Mouse (Mus musculus) liver, postnatal 0 days (tissue): ENCODE measurements around the gene Pde4c. TPM values are rescaled to one million over a fixed set of nuclear protein-coding genes. Genes with fewer than 3 reads are reported as not detected.

Source experiments
- ATAC-seq: fragments of 200-750 bp; cut with Nextera tagmentation; 2 replicates; pipeline ENCODE4 v1.8.0; 2017; ENCODE audit warnings: mild to moderate bottlenecking, moderate library complexity
- DNase-seq: peaks from one replicate; pipeline ENCODE4 v3.0.0-alpha.2; 2016
- H3K27ac ChIP-seq: fragments of 300-500 bp; sonication (generic); 2 replicates; pipeline ENCODE4 v1.5.1; 2014; ENCODE audit warnings: antibody characterized with exemption, moderate library complexity, mild to moderate bottlenecking, low read depth
- H3K27me3 ChIP-seq: fragments of 300-500 bp; sonication (generic); 2 replicates; pipeline ENCODE4 v1.6.1; 2014; ENCODE audit warnings: low read length, control low read depth, mixed read lengths; ENCODE audit not compliant: insufficient read depth
- H3K36me3 ChIP-seq: fragments of 300-500 bp; sonication (generic); replicated peaks from 2 replicates; pipeline ENCODE4 v1.6.1; 2014; ENCODE audit warnings: mild to moderate bottlenecking, control low read depth, low read length, moderate library complexity, mixed read lengths; ENCODE audit not compliant: insufficient read depth
- H3K4me1 ChIP-seq: fragments of 300-500 bp; sonication (generic); 2 replicates; pipeline ENCODE4 v1.6.1; 2014; ENCODE audit warnings: antibody characterized with exemption, mild to moderate bottlenecking, control low read depth; ENCODE audit not compliant: insufficient read depth
- H3K4me2 ChIP-seq: fragments of 300-500 bp; sonication (generic); 2 replicates; pipeline ENCODE4 v1.6.1; 2014; ENCODE audit warnings: low read depth, mild to moderate bottlenecking, low read length, moderate library complexity, mixed read lengths
- H3K4me3 ChIP-seq: fragments of 300-500 bp; sonication (generic); 2 replicates; pipeline ENCODE4 v1.5.1; 2014; ENCODE audit warnings: low read depth, low read length
- H3K9ac ChIP-seq: fragments of 300-500 bp; sonication (generic); replicated peaks from 2 replicates; pipeline ENCODE4 v1.6.1; 2014; ENCODE audit warnings: mild to moderate bottlenecking, moderate library complexity
- H3K9me3 ChIP-seq: fragments of 300-500 bp; sonication (generic); 2 replicates; pipeline ENCODE4 v1.6.1; 2016; ENCODE audit warnings: mild to moderate bottlenecking, control low read depth, low read length, mixed read lengths
- CTCF ChIP-seq: sonication (generic); IDR thresholded peaks from 2 replicates; pipeline ENCODE4 v1.5.1; 2016; ENCODE audit warnings: antibody characterized with exemption, low read depth
- EP300 ChIP-seq: IDR thresholded peaks from 2 replicates; pipeline ENCODE4 v1.6.1; 2016; ENCODE audit warnings: antibody characterized with exemption, low read depth, mild to moderate bottlenecking
- WGBS: fragments of 180-500 bp; shearing (Covaris S2); extraction: QIAGEN DNeasy Blood & Tissue Kit; methylation state at CpG from one replicate; pipeline ENCODE4 v1.1.7; 2014; ENCODE audit not compliant: insufficient replicate concordance; 5-methylcytosine and 5-hydroxymethylcytosine counted together
- polyA plus RNA-seq: library from polyadenylated mRNA; unstranded; fragments of >200 nt; fragmentation: Nextera tagmentation; extraction: Ambion mirVana; gene quantifications from 2 replicates; pipeline ENCODE4 v1.2.1, GENCODE M21; 2015

The Pde4c gene
- polyA plus RNA-seq, 1 experiment from 2014 or later: 1.6 TPM

- Histone ChIP-seq H3K36me3 (no peaks in the 10 kb centered on the region), H3K4me3 (peak overlapping the region; percentile 91), H3K4me1 (peaks cover 42% of the 10 kb centered on the region), H3K9me3 (no peaks in the 10 kb centered on the region), H3K27me3 (no peaks in the 10 kb centered on the region), H3K27ac (peak overlapping the region; percentile 99), H3K9ac (peak overlapping the region; percentile 99), H3K4me2 (peak overlapping the region; percentile 90)
- WGBS: under 1% methylated on average over 59 of the region's 59 CpGs
- peak; percentile 82 for DNase-seq
- TF ChIP-seq EP300 (0 out of 2 replicates have a peak, but pooled peaks have one; percentile 1), CTCF (0 out of 2 replicates have a peak, but pooled peaks have one; percentile 1)
- ATAC-seq: no peak
These were observed 23.5 kb upstream of the Pde4c start for GRCm38 (mm10) chr8:70699834-70700554.

- DNase-seq: peak; percentile 93
- no peaks in the 10 kb centered on the region for H3K27me3 ChIP-seq
- H3K36me3 ChIP-seq: no peaks in the 10 kb centered on the region
- peaks cover 37% of the 10 kb centered on the region for H3K4me1 ChIP-seq
- H3K27ac ChIP-seq: peak overlapping the region; percentile 99
- 1% methylated on average over 20 of the region's 20 CpGs for WGBS
- peak overlapping the region; percentile 90 for H3K4me2 ChIP-seq
- TF ChIP-seq EP300 (peak; percentile 46; the same call in 1 of the 2 replicates), CTCF (peak; percentile 95)
- peak overlapping the region; percentile 91 for H3K4me3 ChIP-seq
- H3K9me3 ChIP-seq: no peaks in the 10 kb centered on the region
- H3K9ac ChIP-seq: peak overlapping the region; percentile 99
- ATAC-seq: peak; percentile 10; the same call in 1 of the 2 replicates
These were observed 23.0 kb upstream of the Pde4c start for GRCm38 (mm10) chr8:70700555-70700922.

DNA sequence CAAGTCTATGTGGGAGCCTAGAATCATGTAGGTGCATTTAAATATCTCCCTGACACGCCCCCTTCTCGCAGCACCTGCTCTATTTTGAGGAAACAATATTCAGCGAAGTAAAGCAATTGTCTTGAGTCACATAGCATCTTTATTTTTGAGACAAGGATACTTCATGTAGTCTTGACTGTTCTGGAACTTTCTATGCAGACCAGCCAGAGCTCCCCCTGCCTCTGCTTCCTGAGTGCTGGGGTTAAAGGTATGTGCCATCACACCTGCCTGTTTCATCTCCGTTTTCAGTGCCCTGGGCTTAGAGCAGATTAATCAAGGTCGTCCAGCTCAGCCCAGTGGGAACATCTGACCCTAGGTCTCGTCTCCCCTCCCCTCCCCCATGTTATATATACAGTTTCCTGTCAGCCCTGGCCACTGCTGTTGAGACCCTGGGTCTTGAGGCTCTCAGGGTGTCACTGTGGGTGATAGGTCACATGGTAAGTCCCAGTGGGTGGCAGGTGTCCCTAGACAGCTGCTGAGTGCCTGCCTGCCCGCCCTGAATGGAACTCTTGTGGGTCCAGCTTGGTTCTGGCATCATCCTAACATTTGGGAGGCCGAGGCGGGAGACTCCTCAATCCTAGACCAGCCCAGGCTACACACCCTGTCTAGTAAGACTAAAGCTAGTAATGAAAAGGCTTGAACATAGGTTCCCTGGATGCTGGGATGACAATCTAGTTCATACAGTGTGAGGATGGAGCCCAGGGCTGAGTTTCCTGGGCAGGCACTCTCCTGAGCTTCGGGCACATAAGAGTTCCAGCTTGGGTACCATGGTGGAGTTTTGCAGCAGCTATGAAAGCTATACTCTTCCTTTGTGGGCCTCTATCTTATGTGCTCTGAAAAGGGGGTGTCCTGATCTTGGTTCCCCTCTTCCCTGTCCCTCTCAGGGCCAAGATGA, 22.2 kb upstream of the Pde4c start:
- Histone ChIP-seq H3K4me1 (peaks cover 29% of the 10 kb centered on the region), H3K9me3 (no peaks in the 10 kb centered on the region), H3K4me2 (peak overlapping the region; percentile 90), H3K27me3 (no peaks in the 10 kb centered on the region), H3K9ac (peak overlapping the region; percentile 99), H3K4me3 (peak overlapping the region; percentile 91), H3K36me3 (no peaks in the 10 kb centered on the region), H3K27ac (peak overlapping the region; percentile 99)
- 51% methylated on average over 10 of the region's 10 CpGs for WGBS
- no peak for ATAC-seq
- no peak for DNase-seq
- no peak for TF ChIP-seq CTCF
- no peak for TF ChIP-seq EP300

DNA sequence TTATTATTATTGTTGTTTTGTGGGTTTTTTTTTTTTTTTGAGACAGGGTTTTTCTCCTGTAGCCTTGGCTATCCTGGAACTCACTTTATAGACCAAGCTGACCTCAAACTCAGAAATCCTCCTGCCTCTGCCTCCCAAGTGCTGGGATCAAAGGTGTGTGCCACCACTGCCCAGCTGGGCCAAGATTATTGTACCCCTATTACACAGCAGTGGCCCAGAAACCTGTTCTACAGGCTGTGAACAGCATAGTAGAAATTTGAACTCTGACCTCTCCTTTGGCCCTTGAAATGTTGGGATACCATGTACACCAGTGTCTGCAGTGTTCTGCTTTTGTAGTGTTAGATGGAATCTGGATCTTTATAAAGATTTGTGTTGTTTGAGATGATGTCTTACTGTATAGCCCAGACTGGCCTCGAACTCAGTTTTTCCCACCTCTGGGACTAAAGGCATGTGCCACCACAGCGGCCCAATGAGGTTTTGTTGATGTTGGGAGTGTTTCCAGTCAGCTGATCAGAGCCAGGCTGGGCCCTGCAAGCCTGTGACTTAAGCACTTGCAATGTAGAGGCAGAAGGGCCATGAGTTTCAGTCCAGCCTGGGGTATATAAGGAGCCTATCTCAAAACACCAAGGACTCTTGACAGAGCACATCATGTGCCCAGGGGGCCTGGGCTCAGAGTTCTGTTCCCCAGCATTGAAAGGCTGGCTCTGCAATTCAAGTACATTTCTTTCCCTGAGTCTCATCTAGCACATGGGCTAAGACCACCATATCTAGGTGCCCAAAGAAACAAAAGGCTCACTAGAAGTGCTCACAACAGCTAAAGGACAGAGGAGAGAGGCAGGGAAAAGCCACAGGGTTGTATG, 21.3 kb upstream of the Pde4c start:
- Histone ChIP-seq H3K36me3 (no peaks in the 10 kb centered on the region), H3K27ac (no peak overlapping the region), H3K27me3 (no peaks in the 10 kb centered on the region), H3K4me2 (no peak overlapping the region), H3K4me1 (peaks cover 21% of the 10 kb centered on the region), H3K9me3 (no peaks in the 10 kb centered on the region), H3K4me3 (no peak overlapping the region), H3K9ac (no peak overlapping the region)
- 79% methylated on average over 2 of the region's 2 CpGs for WGBS
- no peak for TF ChIP-seq EP300
- TF ChIP-seq CTCF: no peak
- ATAC-seq (no peak), DNase-seq (no peak)

GRCm38 (mm10) chr8:70702842-70703182, 20.7 kb upstream of the Pde4c start:
- no peaks in the 10 kb centered on the region for H3K27me3 ChIP-seq
- H3K9me3 ChIP-seq: no peaks in the 10 kb centered on the region
- no peaks in the 10 kb centered on the region for H3K36me3 ChIP-seq
- no peak overlapping the region for H3K9ac ChIP-seq
- TF ChIP-seq CTCF (no peak), EP300 (no peak)
- no peak for ATAC-seq
- H3K4me2 ChIP-seq: no peak overlapping the region
- H3K4me1 ChIP-seq: peaks cover 15% of the 10 kb centered on the region
- DNase-seq: no peak
- 82% methylated on average over 3 of the region's 3 CpGs for WGBS
- no peak overlapping the region for H3K4me3 ChIP-seq
- no peak overlapping the region for H3K27ac ChIP-seq
